ENCODE assay signal across 7 mouse cellular contexts in the genomic region with DNA sequence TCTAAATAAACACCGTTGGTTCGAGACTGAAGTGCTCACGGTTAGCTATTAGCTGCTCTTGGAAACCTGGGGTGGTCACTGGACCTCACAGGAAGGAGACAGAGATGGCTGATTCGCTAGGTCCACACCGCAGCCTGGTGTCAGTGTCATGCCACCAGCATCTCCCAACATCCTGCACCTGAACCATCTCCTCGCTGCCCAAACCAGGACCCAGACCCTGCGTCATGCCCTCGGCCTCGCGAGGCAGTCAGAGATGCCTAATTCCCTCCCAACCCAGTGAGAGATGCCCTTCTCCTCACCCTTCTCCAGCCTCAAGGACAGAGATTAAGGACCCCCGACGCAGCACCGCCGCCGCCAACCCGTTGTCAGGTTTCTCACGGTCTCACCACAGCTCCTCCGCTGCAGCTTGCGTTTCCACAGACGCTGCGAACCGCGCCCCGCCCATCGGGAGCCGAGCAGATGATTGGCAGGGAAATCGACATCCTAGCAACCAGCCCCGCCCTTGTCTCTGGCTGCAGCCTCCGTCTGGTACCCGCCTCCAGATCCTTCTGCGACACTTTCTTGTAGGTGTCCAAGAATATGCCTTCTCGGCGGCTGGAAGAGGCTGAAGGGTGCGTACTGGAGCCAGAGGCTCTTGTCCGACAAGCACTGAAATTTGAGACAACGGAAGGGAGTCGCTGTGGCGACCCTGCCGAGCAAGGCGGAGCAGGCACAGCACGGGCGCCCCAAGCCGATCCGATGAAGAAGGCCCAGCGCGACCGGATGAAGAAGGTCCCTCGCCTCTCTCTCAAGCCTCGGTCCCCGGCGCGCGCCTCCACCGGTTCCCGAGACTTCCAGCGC. TPM values are rescaled to one million over a fixed set of nuclear protein-coding genes. Genes with fewer than 3 reads are reported as not detected.
A peak's percentile ranks its signal among the peaks of the same experiment; 100 is the strongest.
DNase-seq lines count a peak whose midpoint lies in the region; ATAC-seq lines count a peak whose summit lies in the region.

Dzank1 (minus strand) TSS at position 434 of the 840 bp plus-strand sequence.
Polr3f (plus strand) TSS at position 738 of the 840 bp plus-strand sequence.

- no peaks in the 10 kb centered on the region for H3K9me3 ChIP-seq in intestine, embryonic 16.5 days (ENCODE audit: control insufficient read depth, low read length)
- H3K9me3 ChIP-seq in midbrain, embryonic 11.5 days (ENCODE audit: control insufficient read depth, low read length), result no peaks in the 10 kb centered on the region

- peak; percentile 95 for DNase-seq in adrenal gland, adult 8-10 months
- DNase-seq in embryo, embryonic 9.5 days (ENCODE audit: extremely low spot score), result peak; percentile 95
- peak; percentile 80 to 93 for DNase-seq in gastrocnemius, postnatal 4 days (ENCODE audit: low spot score in 2 of 2)
- peak; percentile 97 for DNase-seq in left cerebral cortex, postnatal 36 days (ENCODE audit: low spot score in 2 of 2)
- peak; percentile 99 for DNase-seq in midbrain, embryonic 11.5 days (ENCODE audit: low spot score, missing footprints)
- peak; percentile 92 for DNase-seq in skeletal muscle tissue, adult 2 months (ENCODE audit: low read depth, low spot score)

- peak within 1 kb of the TSS; percentile 94 for H3K9ac ChIP-seq in intestine, embryonic 16.5 days (ENCODE audit: low read depth, low read length)
- peak within 1 kb of the TSS; percentile 81 for H3K9ac ChIP-seq in midbrain, embryonic 11.5 days (ENCODE audit: low read length)

- WGBS in intestine, embryonic 16.5 days, result 1% methylated on average over 56 of the region's 56 CpGs
- WGBS in midbrain, embryonic 11.5 days, result 1% methylated on average over 56 of the region's 56 CpGs

- H3K4me1 ChIP-seq in intestine, embryonic 16.5 days (ENCODE audit: control insufficient read depth, insufficient read depth, low read length), result peaks cover 12% of the 10 kb centered on the region
- H3K4me1 ChIP-seq in midbrain, embryonic 11.5 days (ENCODE audit: control insufficient read depth, insufficient read depth, low read length), result peaks cover 7% of the 10 kb centered on the region; the same call in 1 of the 2 replicates

- H3K27me3 ChIP-seq in intestine, embryonic 16.5 days (replicated peaks; ENCODE audit: control insufficient read depth, insufficient read depth, low read length), result no peaks in the 10 kb centered on the region
- peaks cover 2% of the 10 kb centered on the region; the same call in 1 of the 2 replicates for H3K27me3 ChIP-seq in midbrain, embryonic 11.5 days (ENCODE audit: control insufficient read depth, insufficient read depth, low read length)

- H3K27ac ChIP-seq in intestine, embryonic 16.5 days (ENCODE audit: low read length), result peak within 1 kb of the TSS; percentile 91
- peak within 1 kb of the TSS; percentile 88 for H3K27ac ChIP-seq in midbrain, embryonic 11.5 days (ENCODE audit: low read depth, low read length)

- intact Hi-C loops in left cerebral cortex, postnatal 36 days (cut with DNase I), result loop anchor here (2.0 kb wide), 1 partner anchor 28 kb away; no protein-coding TSS in a partner anchor

- H3K4me2 ChIP-seq in intestine, embryonic 16.5 days (ENCODE audit: low read depth, low read length), result peak within 1 kb of the TSS; percentile 96
- peak within 1 kb of the TSS; percentile 64 for H3K4me2 ChIP-seq in midbrain, embryonic 11.5 days

- peak; percentile 99 for ATAC-seq in intestine, embryonic 16.5 days
- peak; percentile 97 for ATAC-seq in midbrain, embryonic 11.5 days (ENCODE audit: low FRiP score)

- H3K36me3 ChIP-seq in intestine, embryonic 16.5 days (ENCODE audit: control insufficient read depth, insufficient read depth, low read length), result no peaks in the 10 kb centered on the region
- H3K36me3 ChIP-seq in midbrain, embryonic 11.5 days (ENCODE audit: control insufficient read depth, insufficient read depth, low read length), result no peaks in the 10 kb centered on the region

- H3K4me3 ChIP-seq in intestine, embryonic 16.5 days (ENCODE audit: low read length), result peak within 1 kb of the TSS; percentile 98
- H3K4me3 ChIP-seq in midbrain, embryonic 11.5 days (ENCODE audit: low read depth, low read length), result peak within 1 kb of the TSS; percentile 75

RNA-seq across cellular contexts. Expression of gene Dzank1, which starts in this region (rescaled TPM):
- 10 to 100 TPM in 1 of 4 experiments, 1 to 10 TPM in 3; 3.6 to 18.8 (median 6.8) TPM for total RNA-seq in adrenal gland, adult 8-10 months (2022)
- 1 to 10 TPM in 1 of 2 experiments, under 1 TPM in 1; 0.70 to 2.1 TPM for total RNA-seq in gastrocnemius, postnatal 4 days (2021)
- polyA plus RNA-seq in intestine, embryonic 16.5 days (2015; fragmentation: Nextera tagmentation; extraction: Ambion mirVana), result 0.42 and 0.49 TPM in 2 replicates
- 100 to 1,000 TPM; 150 to 152 TPM for total RNA-seq in left cerebral cortex, postnatal 36 days (2021)
- 3.0 and 3.4 TPM in 2 replicates for polyA plus RNA-seq in midbrain, embryonic 11.5 days (2014; fragmentation: Nextera tagmentation; extraction: Ambion mirVana)

RNA-seq across cellular contexts. Expression of gene Polr3f, which starts in this region (rescaled TPM):
- total RNA-seq in adrenal gland, adult 8-10 months (2022), result 10 to 100 TPM; 18.7 to 29.2 (median 24.9) TPM
- 10 to 100 TPM; 18.2 to 20.8 TPM for total RNA-seq in gastrocnemius, postnatal 4 days (2021)
- 15.2 and 16.7 TPM in 2 replicates for polyA plus RNA-seq in intestine, embryonic 16.5 days (2015; fragmentation: Nextera tagmentation; extraction: Ambion mirVana)
- total RNA-seq in left cerebral cortex, postnatal 36 days (2021), result 10 to 100 TPM; 21.1 to 27.7 TPM
- 30.3 and 33.2 TPM in 2 replicates for polyA plus RNA-seq in midbrain, embryonic 11.5 days (2014; fragmentation: Nextera tagmentation; extraction: Ambion mirVana)

Comparison
In these comparisons a context has a peak if more than half of its experiments do, and no peak if none do; other contexts are left out.
1. Peak in every context shown above with its lines: DNase-seq, ATAC-seq, H3K4me3 ChIP-seq and H3K27ac ChIP-seq.
2. RNA of gene Dzank1 (total RNA-seq): 150 to 152 TPM in left cerebral cortex, postnatal 36 days; 3.6 to 18.8 TPM in adrenal gland, adult 8-10 months and 0.70 to 2.1 TPM in gastrocnemius, postnatal 4 days; every median in the first group is over 4 times any median in the second.